Mouse (Mus musculus): ENCODE data around the gene Tns1. TPM values are rescaled to one million over a fixed set of nuclear protein-coding genes. Genes with fewer than 3 reads are reported as not detected.

Tns1 gene
- polyA plus RNA-seq, 1 experiment from 2014 or later: 44.4 TPM

DNA sequence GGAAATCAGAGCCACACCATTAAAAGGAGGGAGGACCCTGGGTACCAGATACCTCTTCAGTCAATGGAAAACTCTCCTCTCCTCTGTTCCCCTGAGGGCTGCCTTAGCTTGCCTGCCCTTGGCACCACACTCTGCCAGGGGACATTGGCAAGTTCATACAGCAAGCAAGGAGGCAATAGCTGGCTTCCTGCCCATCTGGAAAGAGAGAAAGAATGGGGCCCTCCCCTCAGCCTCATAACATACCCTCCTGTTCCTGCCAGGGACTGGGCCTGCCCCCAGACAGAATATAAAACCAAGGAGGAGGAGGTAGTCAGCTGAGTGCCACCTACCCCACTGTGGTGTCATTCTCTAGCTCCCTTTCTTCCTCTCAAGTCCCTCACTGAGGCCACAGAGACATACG lies 5.1 kb downstream of the Tns1 start:
- WGBS: 82% methylated on average over 1 of the region's 1 CpGs
- H3K4me2 ChIP-seq (replicated peaks): no peak overlapping the region
- ATAC-seq (ENCODE audit: low FRiP score, low read depth): no peak
- H3K36me3 ChIP-seq: no peaks in the 10 kb centered on the region
- H3K4me1 ChIP-seq: peaks cover 16% of the 10 kb centered on the region
- H3K27ac ChIP-seq: no peak overlapping the region
- H3K4me3 ChIP-seq: no peak overlapping the region
- H3K27me3 ChIP-seq: peaks cover 29% of the 10 kb centered on the region
- H3K9me3 ChIP-seq: no peaks in the 10 kb centered on the region
- H3K9ac ChIP-seq: no peak overlapping the region

DNA sequence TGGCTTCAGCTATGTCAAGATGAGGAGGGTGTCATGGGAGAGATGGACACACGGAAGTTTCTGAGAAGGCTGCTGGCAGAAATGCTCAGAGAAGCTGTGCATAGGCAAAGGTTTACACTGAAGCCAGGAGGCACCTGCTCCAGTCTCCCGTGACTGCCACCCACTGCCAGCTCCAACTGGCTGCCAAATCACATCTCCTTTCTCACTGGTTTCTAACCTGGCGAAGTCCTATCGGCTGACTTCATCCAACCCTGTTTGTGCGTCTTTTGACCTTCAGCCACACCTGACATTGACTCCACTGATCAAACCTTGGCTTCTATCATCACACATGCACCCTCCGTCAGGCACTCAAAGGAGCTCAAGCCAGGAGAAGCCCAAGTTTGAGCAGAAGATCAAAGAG lies 6.4 kb downstream of the Tns1 start:
- Histone ChIP-seq H3K4me2 (replicated peaks) (no peak overlapping the region), H3K4me3 (no peak overlapping the region), H3K4me1 (peaks cover 11% of the 10 kb centered on the region), H3K36me3 (no peaks in the 10 kb centered on the region), H3K9me3 (no peaks in the 10 kb centered on the region), H3K27me3 (peaks cover 16% of the 10 kb centered on the region), H3K9ac (no peak overlapping the region), H3K27ac (no peak overlapping the region)
- 94% methylated on average over 6 of the region's 6 CpGs for WGBS
- no peak for ATAC-seq (ENCODE audit: low FRiP score, low read depth)

DNA sequence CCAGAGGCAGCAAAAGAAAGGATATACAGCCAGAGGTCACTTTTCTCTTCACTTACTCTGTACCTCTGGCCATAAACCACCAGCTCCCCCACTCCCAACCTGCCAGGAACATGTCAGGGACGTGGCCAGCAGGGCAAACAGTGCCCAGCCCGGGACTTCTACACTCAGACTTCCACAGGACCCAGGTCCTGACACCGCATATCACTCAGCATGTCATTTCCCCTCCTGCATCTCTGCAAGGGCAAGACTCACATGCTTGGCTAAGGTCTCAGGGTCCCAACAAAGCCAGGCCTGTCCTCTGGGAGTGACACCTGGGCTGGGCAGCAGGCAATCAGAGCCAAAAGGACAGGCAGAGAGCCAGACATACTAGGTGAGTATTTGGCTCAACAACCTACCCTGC lies 11.2 kb downstream of the Tns1 start:
- no peak overlapping the region for H3K4me3 ChIP-seq
- no peaks in the 10 kb centered on the region for H3K36me3 ChIP-seq
- WGBS: 42% methylated on average over 3 of the region's 3 CpGs
- H3K9ac ChIP-seq: no peak overlapping the region
- no peak for ATAC-seq (ENCODE audit: low FRiP score, low read depth)
- H3K9me3 ChIP-seq: no peaks in the 10 kb centered on the region
- H3K4me2 ChIP-seq (replicated peaks): no peak overlapping the region
- no peak overlapping the region for H3K27ac ChIP-seq
- H3K27me3 ChIP-seq: 0 out of 2 replicates have a peak, but pooled peaks cover 3% of the 10 kb centered on the region
- peaks cover 27% of the 10 kb centered on the region for H3K4me1 ChIP-seq

DNA sequence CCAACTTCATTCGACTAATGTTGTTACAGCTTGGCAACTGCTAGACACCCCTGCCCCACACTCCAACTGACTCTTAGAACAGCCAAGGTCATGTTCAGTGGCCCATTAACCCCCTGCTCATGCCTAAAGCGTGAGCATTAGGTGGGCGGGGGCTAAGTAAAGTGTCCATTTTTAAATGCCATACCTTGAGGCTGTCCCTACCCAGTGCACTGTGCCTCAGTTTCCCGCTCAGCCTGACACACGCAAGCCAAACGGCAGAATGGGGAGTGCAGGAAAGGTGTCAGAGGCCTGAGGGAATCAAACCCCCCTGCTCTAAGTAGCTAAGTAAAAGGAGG lies 12.6 kb downstream of the Tns1 start:
- 24% methylated on average over 6 of the region's 6 CpGs for WGBS
- peak overlapping the region; percentile 39; the same call in 1 of the 2 replicates for H3K9ac ChIP-seq
- H3K27ac ChIP-seq: peak overlapping the region; percentile 65; the same call in 1 of the 2 replicates

DNA sequence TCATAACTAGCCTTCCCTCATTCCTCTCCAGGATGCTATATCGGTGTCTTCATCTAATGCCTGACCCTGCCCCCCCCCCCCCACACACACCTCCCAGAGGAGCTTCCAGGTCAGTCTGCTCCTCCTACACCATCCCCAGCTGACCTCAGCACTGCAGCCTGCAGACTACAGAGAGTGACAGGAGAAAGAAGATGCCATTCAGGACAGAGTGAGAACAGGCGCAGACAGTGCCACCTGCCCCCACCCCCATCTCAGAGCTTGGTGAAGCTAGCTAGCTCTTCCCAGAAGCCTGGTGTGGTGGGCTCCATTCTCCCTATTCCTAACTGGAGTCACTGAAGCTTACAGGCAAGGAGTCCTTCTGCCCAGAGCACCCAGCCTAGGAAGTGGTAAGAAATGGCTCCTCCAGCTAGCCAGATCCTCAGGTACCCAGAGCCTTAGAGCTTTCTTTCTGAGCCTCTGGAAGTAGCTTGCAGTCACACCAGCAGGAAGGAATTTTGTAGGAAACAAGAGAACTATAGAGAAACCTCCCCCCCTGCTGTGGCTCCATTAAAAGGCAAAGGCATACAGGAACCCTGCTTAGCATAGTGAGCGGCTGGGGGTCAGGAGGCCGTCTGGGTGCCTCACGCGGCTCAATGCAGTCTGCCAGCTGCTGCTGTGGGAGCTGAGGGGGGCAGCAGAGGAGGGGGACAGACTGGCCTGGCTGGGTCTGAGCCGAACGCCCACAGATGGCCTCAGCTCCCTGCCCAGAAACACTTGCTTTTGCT lies 13.1 kb downstream of the Tns1 start:
- Histone ChIP-seq H3K4me1 (peaks cover 37% of the 10 kb centered on the region), H3K27me3 (no peaks in the 10 kb centered on the region), H3K9me3 (no peaks in the 10 kb centered on the region), H3K4me2 (replicated peaks) (peak overlapping the region; percentile 28), H3K36me3 (no peaks in the 10 kb centered on the region), H3K27ac (peak overlapping the region; percentile 65), H3K4me3 (no peak overlapping the region), H3K9ac (peak overlapping the region; percentile 39; the same call in 1 of the 2 replicates)
- 12% methylated on average over 8 of the region's 8 CpGs for whole genome bisulfite sequencing
- ATAC-seq (ENCODE audit: low FRiP score, low read depth): peak; percentile 68; the same call in 1 of the 2 replicates

More for the DNA sequence above, 12.6 kb downstream of the Tns1 start:
- H3K36me3 ChIP-seq: no peaks in the 10 kb centered on the region
- peak; percentile 70 for ATAC-seq (ENCODE audit: low FRiP score, low read depth)
- peak overlapping the region; percentile 28 for H3K4me2 ChIP-seq (replicated peaks)
- H3K4me3 ChIP-seq: no peak overlapping the region
- H3K27me3 ChIP-seq: no peaks in the 10 kb centered on the region
- peaks cover 31% of the 10 kb centered on the region for H3K4me1 ChIP-seq
- no peaks in the 10 kb centered on the region for H3K9me3 ChIP-seq

DNA sequence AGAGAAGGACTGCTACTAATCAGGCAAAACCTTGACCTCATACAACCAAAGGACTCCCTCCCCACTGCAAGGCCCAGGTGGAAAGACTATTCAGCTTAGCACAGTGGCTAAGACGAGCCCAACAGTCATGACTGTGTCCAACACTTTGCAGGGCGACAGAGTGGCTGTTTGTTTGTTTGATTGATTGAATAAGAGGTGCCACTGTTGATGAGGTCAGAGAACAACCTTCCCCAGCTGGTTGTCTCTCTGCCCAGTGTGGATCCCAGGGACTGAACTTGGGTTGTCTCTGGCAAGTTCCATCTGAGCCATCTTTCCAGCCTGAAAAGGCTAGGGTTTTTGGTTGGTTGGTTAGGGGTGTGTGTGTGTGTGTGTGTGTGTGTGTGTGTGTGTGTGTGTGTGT lies 14.6 kb downstream of the Tns1 start:
- Histone ChIP-seq H3K9ac (no peak overlapping the region), H3K4me2 (replicated peaks) (no peak overlapping the region), H3K4me1 (peaks cover 45% of the 10 kb centered on the region), H3K9me3 (no peaks in the 10 kb centered on the region), H3K36me3 (no peaks in the 10 kb centered on the region), H3K27ac (no peak overlapping the region), H3K27me3 (no peaks in the 10 kb centered on the region), H3K4me3 (no peak overlapping the region)
- ATAC-seq (ENCODE audit: low FRiP score, low read depth): no peak
- WGBS: 52% methylated on average over 2 of the region's 2 CpGs

DNA sequence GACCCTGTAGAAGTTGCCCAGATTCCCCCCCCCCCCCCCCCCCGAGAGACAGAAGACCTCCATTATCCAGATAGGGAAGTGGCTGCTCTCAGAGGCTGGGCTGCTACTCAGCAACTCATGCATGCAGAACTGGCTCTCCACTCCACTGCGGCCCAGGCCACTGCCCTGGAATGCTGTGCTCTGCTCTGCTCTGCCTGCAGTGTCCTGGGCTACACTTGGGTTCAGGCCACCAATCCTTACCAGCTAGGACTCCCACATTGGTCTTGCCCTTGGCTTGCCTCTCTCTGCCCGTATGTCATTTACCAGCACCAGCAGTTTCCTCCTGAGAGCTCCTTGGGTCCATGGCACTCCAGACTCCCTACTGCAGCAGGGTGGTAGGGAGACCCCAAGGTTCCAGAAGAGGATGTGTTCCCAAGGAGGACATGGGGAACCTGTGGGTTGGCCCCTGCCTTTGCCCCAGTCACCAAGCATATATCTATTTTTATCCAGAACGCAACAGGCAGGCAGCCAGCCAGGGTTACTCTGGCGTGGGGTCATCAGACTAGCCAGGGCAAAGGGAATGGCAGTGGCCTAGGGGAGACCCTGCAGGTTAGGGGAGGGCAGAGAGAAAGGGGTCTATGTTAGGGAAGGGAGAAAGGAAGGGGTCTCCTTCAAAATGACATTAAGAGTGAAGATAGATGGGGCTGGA lies 16.2 kb downstream of the Tns1 start:
- no peak for ATAC-seq (ENCODE audit: low FRiP score, low read depth)
- no peaks in the 10 kb centered on the region for H3K36me3 ChIP-seq
- no peaks in the 10 kb centered on the region for H3K9me3 ChIP-seq
- H3K9ac ChIP-seq: no peak overlapping the region
- H3K27me3 ChIP-seq: 0 out of 2 replicates have a peak, but pooled peaks cover 3% of the 10 kb centered on the region
- H3K4me2 ChIP-seq (replicated peaks): no peak overlapping the region
- no peak overlapping the region for H3K27ac ChIP-seq
- 81% methylated on average over 5 of the region's 5 CpGs for WGBS
- peaks cover 60% of the 10 kb centered on the region for H3K4me1 ChIP-seq
- H3K4me3 ChIP-seq: no peak overlapping the region

DNA sequence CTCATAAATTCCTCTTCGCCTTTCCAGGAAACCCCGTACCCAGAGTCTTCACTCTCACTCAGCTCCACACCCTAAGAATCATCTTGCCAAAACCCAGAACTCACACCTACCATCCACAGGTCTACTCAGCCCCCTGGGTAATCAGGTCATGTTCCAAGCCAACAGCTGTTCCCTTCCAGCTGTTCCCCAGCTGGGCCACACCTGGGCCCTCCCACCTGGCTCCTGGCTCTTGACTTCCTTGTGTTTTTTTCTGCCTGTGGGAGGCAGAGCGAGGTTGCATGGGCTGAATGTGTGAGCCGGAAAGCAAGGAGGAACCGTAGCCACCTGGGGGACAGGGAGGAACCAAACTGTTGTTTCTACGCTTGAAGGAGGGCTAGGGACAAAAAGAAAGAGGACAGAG lies 18.0 kb downstream of the Tns1 start:
- H3K4me2 ChIP-seq (replicated peaks): no peak overlapping the region
- no peak overlapping the region for H3K9ac ChIP-seq
- peaks cover 41% of the 10 kb centered on the region for H3K4me1 ChIP-seq
- ATAC-seq (ENCODE audit: low FRiP score, low read depth): peak; percentile 41; the same call in 1 of the 2 replicates
- H3K9me3 ChIP-seq: no peaks in the 10 kb centered on the region
- 0 out of 2 replicates have a peak, but pooled peaks cover 6% of the 10 kb centered on the region for H3K27me3 ChIP-seq
- no peaks in the 10 kb centered on the region for H3K36me3 ChIP-seq
- whole genome bisulfite sequencing: 36% methylated on average over 6 of the region's 6 CpGs
- no peak overlapping the region for H3K4me3 ChIP-seq
- H3K27ac ChIP-seq: no peak overlapping the region

DNA sequence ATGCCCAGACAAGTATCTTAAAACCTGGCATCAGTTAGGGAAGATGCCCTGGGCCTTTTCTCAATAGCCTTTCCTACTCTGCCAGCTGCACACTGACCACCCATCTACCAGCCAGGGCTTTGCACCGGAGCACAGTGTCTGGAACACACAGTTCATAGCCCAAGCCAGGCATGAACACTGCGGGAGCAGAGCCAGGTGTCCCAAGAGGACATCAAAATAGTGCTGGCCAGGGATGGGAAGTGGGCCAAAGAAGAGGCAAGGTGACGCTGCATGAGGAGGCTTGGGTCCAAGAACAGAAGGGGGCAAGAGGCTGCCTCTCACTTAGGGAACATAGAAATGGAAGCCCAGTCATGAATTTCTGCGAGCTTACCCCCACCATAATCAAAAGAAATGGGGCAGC lies 18.6 kb downstream of the Tns1 start:
- Histone ChIP-seq H3K4me1 (peaks cover 37% of the 10 kb centered on the region), H3K27me3 (0 out of 2 replicates have a peak, but pooled peaks cover 7% of the 10 kb centered on the region), H3K9me3 (no peaks in the 10 kb centered on the region), H3K9ac (no peak overlapping the region), H3K27ac (peak overlapping the region; percentile 33; the same call in 1 of the 2 replicates), H3K4me3 (no peak overlapping the region), H3K4me2 (replicated peaks) (no peak overlapping the region), H3K36me3 (no peaks in the 10 kb centered on the region)
- no peak for ATAC-seq (ENCODE audit: low FRiP score, low read depth)
- WGBS: 82% methylated on average over 4 of the region's 4 CpGs

DNA sequence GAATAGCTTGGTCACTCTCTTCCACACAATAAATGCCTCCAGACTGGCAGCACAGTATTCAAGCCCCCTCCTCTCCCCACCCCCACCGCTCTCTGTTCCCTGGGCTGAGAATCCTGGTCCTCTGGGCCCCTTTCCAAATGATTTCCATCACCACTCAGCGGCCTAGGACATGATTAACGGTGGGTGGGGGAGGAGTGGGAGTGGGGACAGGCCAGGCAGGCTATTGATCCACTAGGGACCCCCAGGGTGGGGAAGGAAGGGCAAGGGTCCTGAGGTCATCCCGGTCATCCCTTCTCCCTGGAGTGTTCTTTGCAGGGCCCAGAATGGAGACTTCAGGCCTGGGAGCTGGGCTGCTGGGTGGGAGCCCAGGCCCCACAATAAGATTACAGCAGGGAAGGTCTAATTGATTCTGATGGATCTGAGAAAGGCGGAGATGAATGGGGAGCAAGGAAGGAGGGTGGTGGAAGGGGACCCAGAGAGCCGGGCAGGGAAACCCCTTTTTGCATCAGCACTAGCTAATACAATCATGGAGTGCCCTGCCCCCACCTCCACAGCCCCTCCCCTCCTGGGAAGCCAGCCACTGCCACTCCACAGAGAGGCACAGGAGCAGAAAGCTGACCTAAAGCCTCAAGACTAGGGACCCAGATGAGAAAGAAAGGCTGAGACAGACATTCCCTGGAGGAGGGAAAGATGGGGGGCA lies 20.4 kb downstream of the Tns1 start:
- Histone ChIP-seq H3K4me1 (peaks cover 54% of the 10 kb centered on the region), H3K9ac (no peak overlapping the region), H3K4me3 (no peak overlapping the region), H3K36me3 (no peaks in the 10 kb centered on the region), H3K4me2 (replicated peaks) (no peak overlapping the region), H3K27me3 (peaks cover 16% of the 10 kb centered on the region), H3K27ac (no peak overlapping the region), H3K9me3 (no peaks in the 10 kb centered on the region)
- no peak for ATAC-seq (ENCODE audit: low FRiP score, low read depth)
- WGBS: 22% methylated on average over 6 of the region's 6 CpGs

DNA sequence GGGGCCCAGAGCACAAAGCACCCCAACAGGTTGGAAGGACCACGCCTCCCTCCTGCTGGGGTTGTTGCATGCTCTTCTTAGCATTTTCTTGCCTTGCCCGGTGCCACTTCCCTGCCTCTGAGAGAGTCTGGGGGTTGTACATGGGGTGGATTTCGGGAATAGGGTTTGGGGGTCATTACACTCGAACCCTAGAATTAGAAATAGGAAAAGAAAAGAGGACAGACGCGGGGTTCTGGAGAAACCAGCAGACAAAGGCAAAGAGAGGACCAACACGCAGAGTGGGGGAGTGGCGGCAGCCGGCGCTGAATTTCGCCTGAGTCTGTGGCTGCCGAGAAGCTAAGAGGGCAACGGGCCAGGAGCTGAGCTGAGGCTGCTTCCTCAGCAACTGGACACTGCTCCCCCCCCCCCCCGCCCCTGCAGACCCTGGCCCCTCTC lies 25.2 kb downstream of the Tns1 start:
- Histone ChIP-seq H3K27me3 (peaks cover 30% of the 10 kb centered on the region), H3K4me1 (peaks cover 74% of the 10 kb centered on the region), H3K9me3 (no peaks in the 10 kb centered on the region), H3K27ac (peak overlapping the region; percentile 65), H3K4me2 (replicated peaks) (peak overlapping the region; percentile 99), H3K4me3 (peak overlapping the region; percentile 61), H3K36me3 (no peaks in the 10 kb centered on the region), H3K9ac (peak overlapping the region; percentile 78)
- ATAC-seq (ENCODE audit: low FRiP score, low read depth): peak; percentile 39; the same call in 1 of the 2 replicates
- WGBS: under 1% methylated on average over 14 of the region's 14 CpGs

Data from limb, embryonic 13.5 days (tissue).